Mouse (Mus musculus) stomach, postnatal 0 days (tissue): ENCODE data around the gene 2310061N02Rik.

ENCODE experiments used
- CTCF ChIP-seq: IDR thresholded peaks from 2 replicates; pipeline ENCODE4 v1.5.1; 2016; ENCODE audit warnings: antibody characterized with exemption, low read depth, mild to moderate bottlenecking, moderate library complexity
- EP300 ChIP-seq: optimal IDR thresholded peaks from 2 replicates; pipeline ENCODE3; 2016; ENCODE audit warnings: antibody characterized with exemption

GRCm38 (mm10) chr16:88710757-88711156 is 3.0 kb upstream of the 2310061N02Rik start:
- TF ChIP-seq CTCF (peak; percentile 39), EP300 (no peak)
